Comparison of ENCODE assay signal across 11 mouse cellular contexts in the genomic region with DNA sequence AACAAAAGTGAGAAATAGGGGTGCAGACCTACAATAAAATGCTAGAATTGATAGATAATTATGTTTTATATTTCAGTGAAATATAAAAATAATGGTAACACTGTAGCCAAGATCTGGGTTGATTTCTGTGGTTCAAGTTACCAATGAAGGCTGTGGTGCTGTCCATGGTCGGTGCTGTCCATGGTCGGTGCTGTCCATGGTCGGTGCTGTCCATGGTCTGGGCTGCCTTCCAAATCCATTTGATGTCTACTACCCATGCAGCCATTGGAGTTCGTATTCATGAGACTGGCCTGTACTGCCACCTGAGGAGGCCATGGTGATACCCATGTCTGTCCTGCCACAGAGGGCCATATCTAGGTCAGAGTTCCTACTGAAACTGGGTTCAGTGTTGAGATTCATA.
DNase-seq lines count a peak whose midpoint lies in the region; ATAC-seq lines count a peak whose summit lies in the region.
"Had no signal": no experiment of that assay in that cellular context is flagged by ENCODE, and none has a peak within 500 bp of the region (broad histone marks: within the 10 kb centered on the region; RNA-seq: fewer than 3 reads in every experiment).

No protein-coding gene starts in this region.

- no peaks in the 10 kb centered on the region for H3K9me3 ChIP-seq in heart, embryonic 16.5 days (replicated peaks; ENCODE audit: control insufficient read depth, low read length)
- no peaks in the 10 kb centered on the region for H3K9me3 ChIP-seq in forebrain, embryonic 15.5 days
- H3K9me3 ChIP-seq: limb, embryonic 12.5 days; neural tube, embryonic 13.5 days had no signal

- peak; percentile 70; the same call in 1 of the 2 replicates for ATAC-seq in heart, embryonic 16.5 days (replicated peaks; ENCODE audit: extremely low read depth, insufficient read depth, low FRiP score)
- ATAC-seq in forebrain, embryonic 15.5 days (replicated peaks), result no peak
- ATAC-seq: Patski had no signal

- H3K27me3 ChIP-seq in heart, embryonic 16.5 days (ENCODE audit: control insufficient read depth, insufficient read depth, low read length), result no peaks in the 10 kb centered on the region
- no peaks in the 10 kb centered on the region for H3K27me3 ChIP-seq in forebrain, embryonic 15.5 days
- H3K27me3 ChIP-seq: limb, embryonic 12.5 days; neural tube, embryonic 13.5 days; Patski had no signal

- WGBS in heart, embryonic 16.5 days, result 60% methylated on average over 4 of the region's 4 CpGs
- WGBS in forebrain, embryonic 15.5 days, result 83% methylated on average over 4 of the region's 4 CpGs

- H3K4me2 ChIP-seq in heart, embryonic 16.5 days (ENCODE audit: low read depth, low read length), result no peak overlapping the region
- no peak overlapping the region for H3K4me2 ChIP-seq in forebrain, embryonic 15.5 days (replicated peaks)
- H3K4me2 ChIP-seq: limb, embryonic 12.5 days; neural tube, embryonic 13.5 days had no signal

- DNase-seq in heart, postnatal 25 days (ENCODE audit: low spot score), result no peak
- DNase-seq in retina, embryonic 14.5 days (ENCODE audit: low spot score), result peak; percentile 33
- no peak for DNase-seq in retina, postnatal 1 day
- DNase-seq in kidney, postnatal 10 days, result peak; percentile 75
- no peak for DNase-seq in left cerebral cortex, postnatal 4 days
- DNase-seq in layer of hippocampus, adult 11-12 months (ENCODE audit: low spot score), result no peak

- H3K9ac ChIP-seq in heart, embryonic 16.5 days (ENCODE audit: low read length), result no peak overlapping the region
- H3K9ac ChIP-seq in forebrain, embryonic 15.5 days (replicated peaks), result no peak overlapping the region
- H3K9ac ChIP-seq: limb, embryonic 12.5 days; neural tube, embryonic 13.5 days had no signal

- no peak overlapping the region for H3K27ac ChIP-seq in heart, embryonic 16.5 days (ENCODE audit: low read length)
- no peak overlapping the region for H3K27ac ChIP-seq in forebrain, embryonic 15.5 days (replicated peaks)
- H3K27ac ChIP-seq: limb, embryonic 12.5 days; neural tube, embryonic 13.5 days had no signal

- intact Hi-C loops in heart, postnatal 25 days (cut with DNase I), result no loop called here
- intact Hi-C loops in left cerebral cortex, postnatal 4 days (cut with DNase I), result no loop called here

- H3K4me3 ChIP-seq in heart, embryonic 16.5 days (ENCODE audit: low read length), result no peak overlapping the region
- H3K4me3 ChIP-seq in forebrain, embryonic 15.5 days, result no peak overlapping the region
- H3K4me3 ChIP-seq: limb, embryonic 12.5 days; neural tube, embryonic 13.5 days had no signal

- H3K36me3 ChIP-seq in heart, embryonic 16.5 days (ENCODE audit: control insufficient read depth, insufficient read depth), result no peaks in the 10 kb centered on the region
- no peaks in the 10 kb centered on the region for H3K36me3 ChIP-seq in forebrain, embryonic 15.5 days
- H3K36me3 ChIP-seq: limb, embryonic 12.5 days; neural tube, embryonic 13.5 days had no signal

- H3K4me1 ChIP-seq in heart, embryonic 16.5 days (ENCODE audit: control insufficient read depth, insufficient read depth, low read length), result no peaks in the 10 kb centered on the region
- no peaks in the 10 kb centered on the region for H3K4me1 ChIP-seq in forebrain, embryonic 15.5 days
- H3K4me1 ChIP-seq: limb, embryonic 12.5 days; neural tube, embryonic 13.5 days had no signal

Comparison
In these comparisons a context has a peak if more than half of its experiments do, and no peak if none do; other contexts are left out.
1. DNase-seq: peak in retina, embryonic 14.5 days (single experiment) and kidney, postnatal 10 days (single experiment); none in heart, postnatal 25 days (single experiment), retina, postnatal 1 day (single experiment), left cerebral cortex, postnatal 4 days (single experiment) and layer of hippocampus, adult 11-12 months (single experiment).